Mouse (Mus musculus): ENCODE measurements at regions not wholly inside any gene's neighbourhood (a gene's known extent, or its start where the extent isn't known, plus 50 kb on each side); places are given as distances from the start of the nearest gene placed in this dataset.

- no peak for ATAC-seq (replicated peaks in 1 of 2; ENCODE audit: insufficient read depth in 1 of 2, low FRiP score in 2 of 2, low TSS enrichment in 1 of 2, low read depth in 1 of 2, poor library complexity in 2 of 2, severe bottlenecking in 2 of 2)
Measured at GRCm38 (mm10) chr4:142898994-142899393, 313.8 kb downstream of the Prdm2 start.

- ATAC-seq (replicated peaks in 1 of 2; ENCODE audit: insufficient read depth in 1 of 2, low FRiP score in 2 of 2, low TSS enrichment in 1 of 2, low read depth in 1 of 2, poor library complexity in 2 of 2, severe bottlenecking in 2 of 2): no peak
Measured at GRCm38 (mm10) chr4:142890711-142891110, 322.1 kb downstream of the Prdm2 start.

GRCm38 (mm10) chr4:142888891-142889290 is 323.9 kb downstream of the Prdm2 start:
- no peak for ATAC-seq (replicated peaks in 1 of 2; ENCODE audit: insufficient read depth in 1 of 2, low FRiP score in 2 of 2, low TSS enrichment in 1 of 2, low read depth in 1 of 2, poor library complexity in 2 of 2, severe bottlenecking in 2 of 2)

GRCm38 (mm10) chr4:142887876-142888275 is 324.9 kb downstream of the Prdm2 start:
- no peak for ATAC-seq (replicated peaks in 1 of 2; ENCODE audit: insufficient read depth in 1 of 2, low FRiP score in 2 of 2, low TSS enrichment in 1 of 2, low read depth in 1 of 2, poor library complexity in 2 of 2, severe bottlenecking in 2 of 2)

GRCm38 (mm10) chr4:142880323-142880759 is 332.5 kb downstream of the Prdm2 start:
- peak; percentile 53 to 68; a peak in 3 of 4 replicates for ATAC-seq (replicated peaks in 1 of 2; ENCODE audit: insufficient read depth in 1 of 2, low FRiP score in 2 of 2, low TSS enrichment in 1 of 2, low read depth in 1 of 2, poor library complexity in 2 of 2, severe bottlenecking in 2 of 2)

- no peak for ATAC-seq (replicated peaks in 1 of 2; ENCODE audit: insufficient read depth in 1 of 2, low FRiP score in 2 of 2, low TSS enrichment in 1 of 2, low read depth in 1 of 2, poor library complexity in 2 of 2, severe bottlenecking in 2 of 2)
Measured at GRCm38 (mm10) chr4:142876151-142876550, 336.6 kb downstream of the Prdm2 start.

GRCm38 (mm10) chr4:142875105-142875504 is 337.7 kb downstream of the Prdm2 start:
- no peak for ATAC-seq (replicated peaks in 1 of 2; ENCODE audit: insufficient read depth in 1 of 2, low FRiP score in 2 of 2, low TSS enrichment in 1 of 2, low read depth in 1 of 2, poor library complexity in 2 of 2, severe bottlenecking in 2 of 2)

GRCm38 (mm10) chr4:142866341-142866740 is 346.5 kb downstream of the Prdm2 start:
- ATAC-seq (replicated peaks in 1 of 2; ENCODE audit: insufficient read depth in 1 of 2, low FRiP score in 2 of 2, low TSS enrichment in 1 of 2, low read depth in 1 of 2, poor library complexity in 2 of 2, severe bottlenecking in 2 of 2): no peak

- no peak for ATAC-seq (replicated peaks in 1 of 2; ENCODE audit: insufficient read depth in 1 of 2, low FRiP score in 2 of 2, low TSS enrichment in 1 of 2, low read depth in 1 of 2, poor library complexity in 2 of 2, severe bottlenecking in 2 of 2)
Measured at GRCm38 (mm10) chr4:142865593-142865992, 347.2 kb downstream of the Prdm2 start.

- no peak for ATAC-seq (replicated peaks in 1 of 2; ENCODE audit: insufficient read depth in 1 of 2, low FRiP score in 2 of 2, low TSS enrichment in 1 of 2, low read depth in 1 of 2, poor library complexity in 2 of 2, severe bottlenecking in 2 of 2)
Measured at GRCm38 (mm10) chr4:142863939-142864338, 348.9 kb downstream of the Prdm2 start.

- ATAC-seq (replicated peaks in 1 of 2; ENCODE audit: insufficient read depth in 1 of 2, low FRiP score in 2 of 2, low TSS enrichment in 1 of 2, low read depth in 1 of 2, poor library complexity in 2 of 2, severe bottlenecking in 2 of 2): no peak
Measured at GRCm38 (mm10) chr4:142860441-142860840, 352.4 kb downstream of the Prdm2 start.

- ATAC-seq (replicated peaks in 1 of 2; ENCODE audit: insufficient read depth in 1 of 2, low FRiP score in 2 of 2, low TSS enrichment in 1 of 2, low read depth in 1 of 2, poor library complexity in 2 of 2, severe bottlenecking in 2 of 2): no peak
Measured at GRCm38 (mm10) chr4:142856626-142857025, 356.2 kb downstream of the Prdm2 start.

GRCm38 (mm10) chr4:142855635-142856034 is 357.2 kb downstream of the Prdm2 start:
- no peak for ATAC-seq (replicated peaks in 1 of 2; ENCODE audit: insufficient read depth in 1 of 2, low FRiP score in 2 of 2, low TSS enrichment in 1 of 2, low read depth in 1 of 2, poor library complexity in 2 of 2, severe bottlenecking in 2 of 2)

GRCm38 (mm10) chr4:142853924-142854323 is 358.9 kb downstream of the Prdm2 start:
- no peak for ATAC-seq (replicated peaks in 1 of 2; ENCODE audit: insufficient read depth in 1 of 2, low FRiP score in 2 of 2, low TSS enrichment in 1 of 2, low read depth in 1 of 2, poor library complexity in 2 of 2, severe bottlenecking in 2 of 2)

- no peak for ATAC-seq (replicated peaks in 1 of 2; ENCODE audit: insufficient read depth in 1 of 2, low FRiP score in 2 of 2, low TSS enrichment in 1 of 2, low read depth in 1 of 2, poor library complexity in 2 of 2, severe bottlenecking in 2 of 2)
Measured at GRCm38 (mm10) chr4:142845066-142845696, 367.6 kb downstream of the Prdm2 start.

GRCm38 (mm10) chr4:142839540-142839939 is 373.3 kb downstream of the Prdm2 start:
- ATAC-seq (replicated peaks in 1 of 2; ENCODE audit: insufficient read depth in 1 of 2, low FRiP score in 2 of 2, low TSS enrichment in 1 of 2, low read depth in 1 of 2, poor library complexity in 2 of 2, severe bottlenecking in 2 of 2): no peak

- no peak for ATAC-seq (replicated peaks in 1 of 2; ENCODE audit: insufficient read depth in 1 of 2, low FRiP score in 2 of 2, low TSS enrichment in 1 of 2, low read depth in 1 of 2, poor library complexity in 2 of 2, severe bottlenecking in 2 of 2)
Measured at GRCm38 (mm10) chr4:142838363-142838964, 374.3 kb downstream of the Prdm2 start.

GRCm38 (mm10) chr4:142837636-142838035 is 375.2 kb downstream of the Prdm2 start:
- no peak for ATAC-seq (replicated peaks in 1 of 2; ENCODE audit: insufficient read depth in 1 of 2, low FRiP score in 2 of 2, low TSS enrichment in 1 of 2, low read depth in 1 of 2, poor library complexity in 2 of 2, severe bottlenecking in 2 of 2)

- no peak for ATAC-seq (replicated peaks in 1 of 2; ENCODE audit: insufficient read depth in 1 of 2, low FRiP score in 2 of 2, low TSS enrichment in 1 of 2, low read depth in 1 of 2, poor library complexity in 2 of 2, severe bottlenecking in 2 of 2)
Measured at GRCm38 (mm10) chr4:142829711-142830110, 383.1 kb downstream of the Prdm2 start.

All from hematopoietic stem cell, adult 5-6 weeks (primary cell).